Mouse (Mus musculus): ENCODE measurements around the gene Trip11. TPM values are rescaled to one million over a fixed set of nuclear protein-coding genes. Genes with fewer than 3 reads are reported as not detected.

Trip11 gene
- polyA plus RNA-seq, 2 experiments from 2014 or later, result 66.1 to 85.4 TPM

DNA sequence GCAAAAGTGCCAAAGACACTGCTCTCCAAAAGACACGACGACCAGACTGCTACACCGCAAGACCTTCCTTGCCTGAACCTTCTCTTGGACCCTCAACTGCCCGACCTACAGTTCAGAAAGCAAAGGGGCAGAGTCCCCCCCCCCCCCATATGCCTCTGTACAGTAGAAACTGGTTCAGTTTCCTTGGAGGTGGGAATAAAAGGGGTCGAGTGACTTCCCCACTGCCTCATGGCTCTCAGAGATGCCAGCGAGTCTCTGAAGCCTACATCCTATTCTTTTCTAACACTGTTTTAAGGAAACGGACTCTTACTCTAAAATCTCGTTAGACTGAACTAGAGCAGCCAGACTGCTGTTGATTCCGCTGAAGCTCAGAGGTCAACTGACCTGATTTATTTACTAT is 93.5 kb downstream of the Trip11 start:
- ATAC-seq, result no peak

DNA sequence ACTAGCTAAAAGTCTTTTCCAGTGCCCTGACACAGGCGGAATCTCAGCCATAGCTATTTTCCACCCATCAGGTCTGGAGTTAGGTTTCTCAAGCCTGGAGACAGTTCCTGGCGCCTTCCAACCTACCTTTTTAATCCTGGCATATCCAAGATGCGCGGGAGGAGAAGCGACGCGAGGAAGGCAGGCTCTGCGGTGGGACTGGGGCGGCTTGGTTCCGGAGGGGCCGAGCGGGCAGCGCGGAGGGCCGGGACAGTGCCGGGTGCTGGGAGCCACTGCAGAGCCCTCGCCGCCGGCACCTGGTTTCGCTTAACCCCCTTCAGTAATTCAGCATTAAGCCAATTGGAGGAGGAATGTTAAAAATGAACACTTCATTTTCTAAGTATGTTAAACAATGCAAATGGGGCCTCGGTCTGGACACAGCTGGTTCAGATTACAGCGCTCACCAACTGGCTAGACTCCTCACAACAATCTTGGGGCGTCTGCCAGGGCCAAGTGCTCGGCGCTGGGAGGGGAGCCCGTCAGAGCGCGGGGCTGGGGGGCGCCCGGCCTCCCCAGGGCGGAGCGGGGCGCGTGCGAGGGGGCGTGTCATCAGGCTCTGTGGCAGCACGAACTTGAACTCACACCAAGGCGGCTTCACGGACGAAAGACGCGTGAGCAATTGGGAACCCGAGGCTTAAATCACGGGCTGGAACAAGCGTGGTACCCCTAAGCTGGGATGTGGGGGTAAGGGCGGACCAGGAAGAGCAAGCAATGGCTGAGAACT is 94.3 kb downstream of the Trip11 start, which contains the start of gene Fbln5:
Fbln5 (minus strand) TSS at position 448 of the 763 bp plus-strand sequence.
- peak; percentile 23 for ATAC-seq

DNA sequence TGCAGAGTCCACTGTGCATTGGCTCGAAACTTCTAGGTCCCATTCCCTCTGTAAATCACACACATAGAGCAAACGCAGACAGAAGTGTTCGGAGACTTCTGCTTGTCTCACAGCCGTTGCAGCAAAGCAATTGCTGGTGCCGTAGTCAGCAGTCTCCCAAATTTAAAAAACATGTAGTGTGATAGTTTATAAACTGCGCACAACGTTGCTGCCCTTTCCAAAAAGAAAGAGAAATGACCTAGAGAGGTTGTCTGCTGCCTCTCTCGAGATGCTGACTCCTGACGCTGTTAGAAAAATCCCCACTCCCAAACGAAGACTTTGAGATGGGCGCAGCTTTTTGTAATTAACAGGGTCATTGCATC is 94.8 kb downstream of the Trip11 start:
- ATAC-seq, result no peak

DNA sequence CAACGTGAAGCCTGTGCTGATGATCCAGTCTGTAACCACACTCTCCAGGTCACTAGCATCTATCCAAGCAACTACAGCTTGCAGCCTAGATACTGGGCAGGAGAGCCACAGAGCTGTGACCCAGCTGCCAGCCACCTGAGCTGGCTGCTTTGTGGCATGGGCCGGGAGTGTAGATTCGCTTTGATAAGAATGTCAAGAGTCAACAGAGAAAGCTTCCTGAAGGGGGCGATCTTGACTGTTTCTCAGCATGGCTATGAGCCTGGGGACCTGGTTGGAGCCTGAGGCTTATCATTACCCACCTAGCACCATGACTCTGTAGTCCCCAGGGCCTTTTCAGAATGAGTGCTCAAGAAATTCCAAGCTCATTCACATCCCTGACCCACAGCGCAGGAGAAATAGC is 96.3 kb downstream of the Trip11 start:
- ATAC-seq, result no peak

DNA sequence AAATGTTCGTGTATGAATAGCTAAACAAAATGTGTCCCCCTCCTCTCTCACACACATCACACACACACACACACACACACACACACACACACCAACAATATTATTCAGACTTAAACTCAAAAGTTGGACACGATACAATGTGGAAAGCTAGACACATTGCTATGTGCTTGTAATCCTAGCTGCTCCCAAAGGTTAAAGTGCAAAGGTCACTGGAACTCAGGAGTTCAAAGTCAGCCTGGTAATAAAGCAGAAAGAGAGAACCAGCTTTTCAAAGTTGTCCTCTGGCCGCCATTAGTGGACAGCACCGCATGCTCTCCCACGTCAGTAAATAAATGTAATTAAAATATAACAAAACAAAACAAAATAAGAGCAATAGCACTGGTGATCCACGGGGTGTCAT is 97.3 kb downstream of the Trip11 start:
- no peak for ATAC-seq

DNA sequence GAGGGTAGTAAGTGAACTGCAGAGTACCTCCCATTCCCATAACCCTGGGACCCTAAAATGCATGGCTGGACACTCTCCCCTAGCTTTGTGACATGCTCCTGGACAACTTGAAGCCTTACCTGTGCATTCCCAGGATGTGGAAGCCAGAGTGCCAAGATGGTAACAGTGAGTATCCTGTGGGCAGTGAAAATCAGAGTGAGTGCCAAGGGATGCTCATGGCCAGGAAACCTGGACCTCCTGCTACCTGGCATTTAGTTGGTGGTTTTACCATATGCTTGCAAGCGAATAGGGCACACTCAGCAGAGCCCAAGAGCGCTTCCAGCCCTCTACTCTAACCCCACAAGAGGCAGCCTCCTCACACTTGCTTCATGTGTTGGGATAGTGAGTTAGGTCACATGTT is 98.6 kb downstream of the Trip11 start:
- no peak for ATAC-seq

DNA sequence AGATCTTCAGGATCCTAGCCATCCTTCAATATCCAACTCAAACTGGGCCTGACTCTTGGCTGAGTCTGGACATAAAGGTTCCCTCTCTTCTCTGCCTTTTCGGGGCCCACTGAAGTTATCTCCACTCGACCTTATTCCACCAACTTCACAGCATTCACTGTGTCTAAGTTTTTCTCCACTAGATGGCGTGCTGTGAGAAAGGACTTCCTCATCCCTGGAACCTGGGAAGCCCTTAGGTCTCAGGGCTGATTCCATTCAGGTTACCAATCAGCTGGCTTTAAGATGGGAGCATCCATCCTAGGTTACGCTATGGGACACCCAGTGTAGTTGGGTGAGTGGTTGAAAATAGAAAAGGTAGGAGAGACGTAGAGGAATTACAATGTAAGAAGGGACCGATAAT is 101.9 kb downstream of the Trip11 start:
- ATAC-seq, result no peak

DNA sequence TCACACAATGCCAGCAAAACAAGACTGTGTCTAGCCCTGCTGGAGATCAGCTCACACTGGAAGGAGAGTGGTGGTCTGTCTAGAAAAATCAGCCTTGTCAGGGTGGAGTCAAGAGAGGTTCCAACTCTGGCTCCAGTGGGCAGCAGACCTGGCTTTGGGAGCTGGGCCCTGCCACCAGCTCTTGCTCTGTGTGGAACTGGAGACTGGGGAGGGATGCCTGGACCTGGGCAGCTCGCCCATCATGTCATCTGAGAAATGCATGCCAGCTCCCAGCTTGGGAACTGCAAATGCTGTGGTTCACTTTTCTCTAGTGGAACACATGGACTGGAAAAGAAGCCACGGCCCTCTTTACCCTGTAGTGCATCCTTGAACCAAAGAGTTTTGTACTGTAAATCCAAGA is 102.6 kb downstream of the Trip11 start:
- ATAC-seq, result no peak

DNA sequence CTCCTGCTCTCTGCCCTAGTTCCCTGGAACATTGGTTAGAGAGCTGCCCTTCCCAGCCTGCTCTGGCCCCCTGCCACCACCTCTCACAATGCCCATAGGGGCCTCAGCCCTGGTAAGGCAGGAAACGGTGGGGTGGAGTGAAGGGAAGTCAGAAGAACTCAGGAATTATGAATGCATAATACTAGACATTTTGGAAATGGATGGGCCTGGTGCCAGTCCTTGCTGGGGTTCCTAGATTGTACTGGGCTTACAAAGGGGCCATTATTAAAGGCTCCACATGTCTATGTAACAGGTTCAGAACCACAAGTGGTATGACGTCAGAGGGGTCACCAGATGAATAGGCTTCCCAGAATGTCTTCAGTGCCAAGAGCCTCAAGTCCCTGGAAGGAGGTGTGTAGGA is 105.7 kb downstream of the Trip11 start:
- no peak for ATAC-seq

DNA sequence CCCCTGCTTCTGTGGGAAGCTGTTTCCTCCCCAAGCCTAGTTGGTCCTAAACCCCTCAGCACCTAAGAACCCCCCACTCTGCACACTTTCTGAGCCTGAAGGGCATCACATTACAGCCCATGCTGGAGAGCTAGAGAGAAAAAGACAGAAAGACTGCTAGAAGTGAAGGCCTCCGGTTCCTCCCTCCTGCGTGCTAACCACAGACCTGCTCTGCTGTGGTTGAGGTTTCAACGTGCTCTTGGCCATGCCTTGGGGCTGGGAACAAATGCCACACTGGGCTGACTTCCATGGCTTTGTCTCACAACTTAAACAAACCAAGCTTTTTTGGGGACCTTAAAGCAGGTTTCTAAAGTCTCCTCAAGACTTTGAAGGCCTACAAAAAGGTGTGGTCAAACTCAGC is 110.6 kb downstream of the Trip11 start:
- ATAC-seq, result no peak

DNA sequence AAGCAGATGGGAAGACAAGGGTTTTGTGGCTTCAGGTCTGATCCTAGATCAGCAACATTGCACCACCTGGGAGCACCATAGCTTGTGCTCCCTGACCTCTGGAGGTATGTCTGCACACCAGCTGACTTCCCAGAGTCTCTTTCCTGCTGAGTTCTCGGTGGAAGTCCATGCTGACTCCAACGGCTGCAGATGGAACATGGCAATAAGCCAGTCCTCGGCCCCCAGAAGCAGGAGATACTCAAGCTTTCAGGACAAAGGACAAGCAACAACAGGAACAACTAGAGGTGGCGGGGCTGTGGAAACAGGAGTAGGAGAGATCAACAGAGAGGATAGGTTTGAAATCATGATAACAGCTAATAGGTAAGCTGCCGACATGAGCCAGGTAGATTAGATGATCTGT is 111.3 kb downstream of the Trip11 start:
- no peak for ATAC-seq

DNA sequence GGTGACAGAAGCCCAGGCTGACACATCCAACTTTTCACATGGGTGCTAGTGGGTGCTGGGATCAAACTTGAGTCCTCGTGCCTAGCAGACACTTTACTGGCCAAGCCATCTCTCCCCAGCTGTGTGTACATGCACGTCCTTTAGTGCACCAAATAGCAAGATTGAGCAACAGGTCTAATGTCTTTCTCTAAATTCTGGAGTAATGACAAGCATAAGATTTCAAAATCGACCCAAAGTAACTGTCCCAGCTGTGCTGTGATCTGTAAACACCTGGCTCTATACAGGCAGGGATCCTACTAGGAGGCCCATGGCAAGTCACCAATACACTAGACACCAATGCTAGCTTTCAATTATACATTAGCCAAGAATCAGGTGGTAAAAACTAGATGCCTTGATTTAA is 112.0 kb downstream of the Trip11 start:
- ATAC-seq, result no peak

DNA sequence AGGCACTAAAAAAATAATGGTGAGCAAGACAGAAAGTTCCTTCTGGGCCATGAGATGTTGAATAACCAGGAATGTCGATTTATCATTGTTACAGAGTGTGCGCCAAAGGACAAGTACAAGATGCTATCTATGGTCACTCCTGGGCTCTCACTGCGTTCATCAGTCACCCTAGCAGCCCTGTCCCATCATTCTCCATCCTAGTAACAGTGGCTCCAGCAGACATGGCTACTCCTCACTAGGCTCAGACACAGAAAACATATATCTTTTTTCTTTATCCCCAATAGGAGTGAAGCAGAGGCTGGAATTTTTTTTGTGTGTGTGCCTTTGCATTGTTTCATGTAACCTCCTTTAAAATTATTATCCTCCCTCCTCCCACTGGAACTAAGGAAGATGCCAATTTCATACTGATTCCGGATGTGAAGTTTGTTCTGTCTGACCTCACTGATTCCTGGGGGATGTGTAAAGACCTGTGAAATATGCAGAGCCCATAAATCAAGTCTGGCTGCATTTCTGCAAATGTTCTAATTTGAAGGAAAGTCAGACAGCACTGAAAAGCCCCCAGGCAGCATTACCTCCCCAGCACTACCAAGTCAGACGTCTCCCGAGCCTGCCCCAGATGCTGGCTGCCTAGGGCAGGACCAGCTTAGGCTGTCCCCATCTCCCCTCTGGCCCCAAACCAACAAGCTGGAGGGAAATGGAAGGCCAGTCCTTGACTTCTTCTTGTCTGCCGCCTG is 114.7 kb downstream of the Trip11 start:
- ATAC-seq, result no peak

DNA sequence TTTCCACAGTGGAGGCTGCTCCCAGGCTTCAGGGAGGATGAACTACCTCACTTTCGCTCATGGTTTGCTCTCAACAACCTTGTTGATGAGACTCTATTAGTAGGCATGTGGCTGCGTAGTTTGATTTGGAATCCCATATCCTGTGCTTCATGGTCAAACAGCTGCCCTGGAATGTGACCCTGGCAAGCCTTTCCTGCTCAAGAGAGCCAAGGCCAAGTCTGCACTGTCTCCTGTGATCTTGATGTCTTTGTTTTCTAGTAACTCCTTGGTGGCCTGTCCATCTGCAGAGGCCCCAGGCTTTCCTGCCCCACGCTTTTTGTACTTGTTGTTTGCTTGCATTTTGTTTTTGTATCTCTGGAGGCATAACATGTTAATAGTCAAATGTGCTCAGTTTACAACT is 118.6 kb downstream of the Trip11 start:
- ATAC-seq, result no peak

DNA sequence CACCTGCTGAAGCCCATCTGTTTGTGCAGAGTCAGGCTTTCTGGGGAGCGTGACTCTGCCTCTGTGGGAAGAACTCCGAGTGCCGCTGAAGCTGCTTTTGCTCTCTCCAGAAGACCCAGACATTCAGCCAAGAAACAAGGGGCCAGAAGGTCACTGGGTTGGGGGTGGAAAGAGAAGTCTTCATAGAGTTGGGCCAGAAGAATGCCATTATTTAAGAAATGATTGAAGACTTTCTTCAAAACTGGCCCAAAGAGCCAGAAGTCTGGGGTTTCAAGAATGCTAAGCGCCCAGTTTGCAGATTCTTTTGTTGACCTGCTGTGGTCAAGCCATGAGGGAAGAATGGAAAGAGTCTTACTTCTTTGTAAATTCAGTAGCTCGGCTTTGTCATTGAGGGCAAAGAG is 119.8 kb downstream of the Trip11 start:
- ATAC-seq, result no peak

DNA sequence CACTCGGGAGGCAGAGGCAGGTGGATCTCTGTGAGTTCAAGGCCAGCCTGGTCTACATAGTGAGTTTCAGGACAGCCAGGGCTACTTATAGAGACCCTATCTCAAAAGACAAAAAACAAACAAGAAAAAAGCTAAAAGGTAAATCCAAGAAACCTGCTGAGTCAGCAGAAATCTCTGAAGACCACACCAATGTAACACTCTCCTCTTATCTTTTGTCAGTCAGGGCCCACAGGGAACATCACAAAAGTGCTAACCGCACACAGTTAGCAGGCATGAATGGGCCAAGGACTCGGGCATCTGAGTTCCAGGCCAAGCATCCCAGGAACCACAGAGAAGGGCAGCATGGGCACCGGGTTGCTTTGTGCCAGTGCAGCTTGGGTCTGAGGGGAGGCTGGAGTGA is 120.4 kb downstream of the Trip11 start:
- no peak for ATAC-seq

DNA sequence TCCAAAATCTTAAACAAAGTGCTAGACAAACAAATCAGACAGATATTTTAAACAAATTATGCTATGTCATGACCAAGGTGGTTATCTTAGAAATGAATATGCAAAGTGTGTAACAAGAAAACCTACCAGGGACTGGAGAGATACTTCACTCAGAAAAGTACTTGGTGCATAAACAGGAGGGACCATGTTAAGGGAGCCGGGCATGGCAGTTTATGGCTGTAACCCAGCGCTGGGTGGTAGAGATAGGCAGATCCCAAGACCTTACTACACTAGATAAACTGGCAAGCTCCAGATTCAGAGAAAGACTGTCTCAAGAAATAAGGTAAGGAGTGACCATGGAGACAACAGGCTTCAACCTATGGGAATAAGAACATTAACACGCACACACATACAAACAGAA is 123.3 kb downstream of the Trip11 start:
- no peak for ATAC-seq

DNA sequence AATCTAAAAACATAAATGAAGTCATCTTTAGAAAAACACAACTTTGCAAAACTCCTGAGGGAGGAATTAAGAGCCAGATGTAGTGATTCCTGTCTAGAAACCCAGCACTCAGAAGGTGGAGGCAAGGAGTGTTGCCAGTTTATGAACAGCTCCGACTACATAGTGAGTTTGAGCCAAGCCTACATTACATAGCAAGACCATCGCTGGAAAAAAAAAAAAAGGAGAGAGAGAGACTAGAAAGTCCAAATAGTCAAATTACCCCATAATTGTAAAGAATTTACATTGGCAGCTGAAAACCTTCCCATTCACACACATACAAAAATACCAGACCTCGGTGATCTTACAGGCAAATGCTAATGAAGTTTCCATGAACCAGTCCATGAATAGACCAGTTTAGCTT is 123.8 kb downstream of the Trip11 start:
- ATAC-seq, result no peak

Other genes starting within 250 kb of the Trip11 start
- gene Tc2n, start 194.7 kb downstream of the Trip11 start, polyA plus RNA-seq (2017; shearing (Covaris generic)), result under 1 TPM in 1 of 2 experiments, not detected in 1; 0.09 TPM
- gene Fbln5, start 94.2 kb downstream of the Trip11 start, polyA plus RNA-seq (2017; shearing (Covaris generic)), result not detected
- gene Atxn3, start 45.0 kb upstream of the Trip11 start, polyA plus RNA-seq (2017; shearing (Covaris generic)), result 10 to 100 TPM; 17.7 to 18.8 TPM
- gene Cpsf2, start 62.7 kb upstream of the Trip11 start, polyA plus RNA-seq (2017; shearing (Covaris generic)), result 10 to 100 TPM; 16.2 to 19.4 TPM
- not detected for gene Slc24a4, start 215.5 kb upstream of the Trip11 start, polyA plus RNA-seq (2017; shearing (Covaris generic))

Measured in CD4-positive, CD25-positive, alpha-beta regulatory T cell, adult 4 months (primary cell).